Mouse (Mus musculus) brain, embryonic 14.5 days (tissue): ENCODE measurements around the gene Slc5a10.

ENCODE experiments used
- CTCF ChIP-seq: fragments of 200-500 bp; IDR thresholded peaks from 2 replicates; pipeline ENCODE4 v1.5.1; 2012; ENCODE audit warnings: inconsistent platforms, mild to moderate bottlenecking, moderate library complexity, borderline replicate concordance; ENCODE audit not compliant: insufficient read depth, insufficient read length; ENCODE audit errors: extremely low read depth
- POLR2A ChIP-seq: fragments of 200-500 bp; IDR thresholded peaks from 2 replicates; pipeline ENCODE4 v1.6.1; 2012; ENCODE audit warnings: mild to moderate bottlenecking, inconsistent platforms, borderline replicate concordance; ENCODE audit not compliant: poor library complexity, insufficient read depth, insufficient read length, severe bottlenecking; ENCODE audit errors: extremely low read depth

DNA sequence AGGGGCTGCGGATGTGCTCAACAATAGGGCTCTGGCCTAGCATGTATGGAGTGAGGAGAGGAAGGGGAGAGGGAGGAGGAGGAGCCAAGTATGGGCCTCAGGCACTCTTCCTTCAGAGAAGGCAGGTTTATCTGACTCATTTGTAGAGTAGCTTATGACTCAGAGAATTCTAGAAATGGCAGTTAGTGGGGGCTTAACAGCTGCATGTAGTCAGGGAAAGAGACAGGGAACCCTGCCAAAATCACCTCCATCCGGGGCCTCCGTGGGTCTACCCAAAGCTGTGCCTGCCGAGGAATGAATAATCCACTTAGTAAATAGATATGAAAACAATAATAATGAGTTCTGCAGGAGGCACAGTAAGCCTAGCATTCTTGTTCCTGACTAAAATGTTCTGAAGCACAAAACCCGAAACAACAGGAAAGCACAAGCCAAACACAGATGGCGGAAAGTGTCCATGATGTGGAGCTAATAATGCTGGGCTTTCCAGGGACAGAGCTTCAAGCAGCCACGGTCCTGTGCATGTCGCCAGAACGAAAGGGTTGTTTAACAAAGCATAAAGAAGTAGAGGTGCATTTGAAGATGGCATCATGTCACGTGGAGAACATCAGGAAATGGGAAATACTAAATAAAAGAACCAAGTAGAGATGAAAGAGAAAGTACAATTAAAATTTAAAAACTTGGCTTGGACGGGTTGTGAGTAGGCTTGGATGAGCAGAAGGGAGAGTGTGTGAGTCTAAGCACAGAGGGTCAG lies 75.9 kb downstream of the Slc5a10 start:
- no peak for TF ChIP-seq CTCF
- no peak for TF ChIP-seq POLR2A
